Mouse (Mus musculus): ENCODE measurements around the gene Atp6v1a. TPM values are rescaled to one million over a fixed set of nuclear protein-coding genes. Genes with fewer than 3 reads are reported as not detected.

Atp6v1a gene
- total RNA-seq (2012; rRNA removed) (72.4 and 78.5 TPM in 2 replicates), total RNA-seq (2014; rRNA removed) (104 and 113 TPM in 2 replicates), polyA plus RNA-seq (2012; ENCODE audit: insufficient read length, low read depth) (71.2 and 75.0 TPM in 2 replicates)

GRCm38 (mm10) chr16:44139536-44140185 is at the start of gene Atp6v1a, which contains the start of gene Naa50:
Atp6v1a (minus strand) TSS chr16:44139705.
Naa50 (plus strand) TSS chr16:44139830.
- peaks cover 45% of the 10 kb centered on the region for H3K79me2 ChIP-seq (replicated peaks; ENCODE audit: control insufficient read depth, extremely low read depth, insufficient read depth, poor library complexity, severe bottlenecking)

GRCm38 (mm10) chr16:44188766-44189165 is 49.3 kb upstream of the Atp6v1a start:
- in situ Hi-C loops (cut with MboI; ENCODE audit: low pct_ligation_motif_present, low pct_unique_long_range_greater_than_20kb, low sequenced_read_pairs), result no loop called here
- TF ChIP-seq JUN (IDR thresholded peaks at IDR 0.05; ENCODE audit: insufficient read depth, low read depth, low read length) (no peak), ZC3H11A (IDR thresholded peaks at IDR 0.05; ENCODE audit: low read depth, low read length) (no peak), EP300 (IDR thresholded peaks at IDR 0.05; ENCODE audit: low read length) (no peak), RAD21 (IDR thresholded peaks at IDR 0.05; ENCODE audit: low read depth, low read length) (no peak), CTCF (conservative IDR thresholded peaks at IDR 0.05 in 1 of 2, IDR thresholded peaks at IDR 0.05 in 1 of 2; ENCODE audit: low read depth in 2 of 2, low read length in 2 of 2) (peak in 1 of 2 experiments; percentile 11; a peak in 1 of 4 replicates), POLR2A (IDR thresholded peaks at IDR 0.05; ENCODE audit: low read depth, low read length) (no peak)
- Histone ChIP-seq H3K4me1 (ENCODE audit: control insufficient read depth in 1 of 2, insufficient read depth in 2 of 2) (peaks cover 0 to 4% of the 10 kb centered on the region in 2 experiments; a peak in 2 of 4 replicates), H3K9ac (ENCODE audit: insufficient read depth, low read depth) (no peak overlapping the region), H3K79me2 (replicated peaks; ENCODE audit: control insufficient read depth, extremely low read depth, insufficient read depth, poor library complexity, severe bottlenecking) (0 out of 2 replicates have a peak, but pooled peaks cover 2% of the 10 kb centered on the region), H3K27me3 (replicated peaks) (no peaks in the 10 kb centered on the region), H3K27ac (ENCODE audit: insufficient read depth, low read depth) (no peak overlapping the region), H3K36me3 (replicated peaks in 1 of 2; ENCODE audit: control insufficient read depth in 1 of 2, insufficient read depth in 1 of 2, low read length in 1 of 2) (peaks cover 0 to 22% of the 10 kb centered on the region in 2 experiments), H3K4me2 (ENCODE audit: insufficient read depth, low read depth, poor library complexity, severe bottlenecking) (no peak overlapping the region), H3K4me3 (replicated peaks in 1 of 3; ENCODE audit: low read depth in 2 of 3, low read length in 2 of 3, poor library complexity in 1 of 3) (no peak overlapping the region), H3K9me3 (replicated peaks; ENCODE audit: low read length) (peaks cover 5% of the 10 kb centered on the region)
- dilution Hi-C loops (cut with MboI; ENCODE audit: extremely low pct_ligation_motif_present, extremely low pct_unique_long_range_greater_than_20kb, low sequenced_read_pairs), result no loop called here
- DNase-seq (ENCODE audit: extremely low read depth), result no peak

More at GRCm38 (mm10) chr16:44139536-44140185, at the start of gene Atp6v1a, which contains the start of gene Naa50:
- H3K9ac ChIP-seq (ENCODE audit: insufficient read depth, low read depth), result peak within 1 kb of the TSS; percentile 92
- peak within 1 kb of the TSS; percentile 75 to 93 (median 79) for H3K4me3 ChIP-seq (replicated peaks in 1 of 3; ENCODE audit: low read depth in 2 of 3, low read length in 2 of 3, poor library complexity in 1 of 3)
- in situ Hi-C loops (cut with MboI; ENCODE audit: low pct_ligation_motif_present, low pct_unique_long_range_greater_than_20kb, low sequenced_read_pairs) (no loop called here), dilution Hi-C loops (cut with MboI; ENCODE audit: extremely low pct_ligation_motif_present, extremely low pct_unique_long_range_greater_than_20kb, low sequenced_read_pairs) (no loop called here)
- no peaks in the 10 kb centered on the region for H3K27me3 ChIP-seq (replicated peaks)
- peak; percentile 72 for TF ChIP-seq MEF2A (IDR thresholded peaks at IDR 0.05; ENCODE audit: borderline replicate concordance, low read depth, low read length)
- peak; percentile 72; the same call in 1 of the 2 replicates for TF ChIP-seq RCOR1 (conservative IDR thresholded peaks at IDR 0.05; ENCODE audit: low read depth, low read length)
- no peak for TF ChIP-seq JUND (conservative IDR thresholded peaks at IDR 0.05; ENCODE audit: low read depth, low read length)
- TF ChIP-seq MAX (IDR thresholded peaks at IDR 0.05; ENCODE audit: low read length), result peak; percentile 71
- TF ChIP-seq EP300 (IDR thresholded peaks at IDR 0.05; ENCODE audit: low read length), result no peak; the same call in 1 of the 2 replicates
- peak; percentile 93; the same call in 1 of the 2 replicates for TF ChIP-seq POLR2AphosphoS2 (IDR thresholded peaks at IDR 0.05; ENCODE audit: low read depth, low read length)
- TF ChIP-seq BHLHE40 (IDR thresholded peaks at IDR 0.05; ENCODE audit: low read depth, low read length), result peak; percentile 81
- TF ChIP-seq JUN (IDR thresholded peaks at IDR 0.05; ENCODE audit: insufficient read depth, low read depth, low read length), result no peak
- peak; percentile 90 for TF ChIP-seq NELFE (IDR thresholded peaks at IDR 0.05; ENCODE audit: low read depth, low read length)
- peak; percentile 40; the same call in 1 of the 2 replicates for TF ChIP-seq E2F4 (IDR thresholded peaks at IDR 0.05; ENCODE audit: insufficient replicate concordance, low read depth, low read length)
- peak; percentile 76 for TF ChIP-seq MAZ (IDR thresholded peaks at IDR 0.05; ENCODE audit: low read depth, low read length)
- TF ChIP-seq CHD1 (IDR thresholded peaks at IDR 0.05; ENCODE audit: low read depth, low read length), result no peak; the same call in 1 of the 2 replicates
- TF ChIP-seq UBTF (IDR thresholded peaks at IDR 0.05; ENCODE audit: low read depth, low read length), result no peak
- TF ChIP-seq USF2 (conservative IDR thresholded peaks at IDR 0.05; ENCODE audit: low read depth, low read length), result no peak
- peak; percentile 11; the same call in 1 of the 2 replicates for TF ChIP-seq SIN3A (IDR thresholded peaks at IDR 0.05; ENCODE audit: low read length)
- TF ChIP-seq TCF12 (IDR thresholded peaks at IDR 0.05; ENCODE audit: low read depth, low read length), result peak; percentile 81
- no peak for TF ChIP-seq USF1 (IDR thresholded peaks at IDR 0.05; ENCODE audit: low read depth, low read length)
- no peak for TF ChIP-seq SMC3 (IDR thresholded peaks at IDR 0.05; ENCODE audit: low read depth, low read length)
- TF ChIP-seq MXI1 (IDR thresholded peaks at IDR 0.05; ENCODE audit: low read depth, low read length), result peak; percentile 85
- no peak; the same call in 1 of the 2 replicates for TF ChIP-seq ZNF384 (IDR thresholded peaks at IDR 0.05; ENCODE audit: low read depth, low read length)
- TF ChIP-seq ETS1 (conservative IDR thresholded peaks at IDR 0.05; ENCODE audit: low read depth, low read length), result no peak
- TF ChIP-seq ELF1 (IDR thresholded peaks at IDR 0.05; ENCODE audit: low read depth, low read length), result peak; percentile 54
- no peak for TF ChIP-seq CTCF (conservative IDR thresholded peaks at IDR 0.05 in 1 of 2, IDR thresholded peaks at IDR 0.05 in 1 of 2; ENCODE audit: low read depth in 2 of 2, low read length in 2 of 2)
- peak; percentile 84 for TF ChIP-seq CHD2 (IDR thresholded peaks at IDR 0.05; ENCODE audit: low read length)
- no peak for TF ChIP-seq HCFC1 (IDR thresholded peaks at IDR 0.05; ENCODE audit: low read depth, low read length)
- TF ChIP-seq ZMIZ1 (IDR thresholded peaks at IDR 0.05; ENCODE audit: low read depth, low read length), result peak; percentile 89
- no peak for TF ChIP-seq IRF4 (IDR thresholded peaks at IDR 0.05; ENCODE audit: low read depth, low read length)
- no peak for TF ChIP-seq ZC3H11A (IDR thresholded peaks at IDR 0.05; ENCODE audit: low read depth, low read length)
- no peak; the same call in 1 of the 2 replicates for TF ChIP-seq TBP (conservative IDR thresholded peaks at IDR 0.05; ENCODE audit: low read depth, low read length)
- peak; percentile 81; the same call in 1 of the 2 replicates for TF ChIP-seq KAT2A (IDR thresholded peaks at IDR 0.05; ENCODE audit: insufficient replicate concordance, low read length)
- peak; percentile 98 for TF ChIP-seq NRF1 (IDR thresholded peaks at IDR 0.05; ENCODE audit: low read depth, low read length)
- no peak for TF ChIP-seq PAX5 (IDR thresholded peaks at IDR 0.05; ENCODE audit: low read length)
- TF ChIP-seq ZKSCAN1 (IDR thresholded peaks at IDR 0.05; ENCODE audit: borderline replicate concordance, low read depth, low read length), result no peak
- peak; percentile 9; the same call in 1 of the 2 replicates for TF ChIP-seq MYC (IDR thresholded peaks at IDR 0.05; ENCODE audit: low read depth, low read length)
- peak; percentile 96 for TF ChIP-seq POLR2A (IDR thresholded peaks at IDR 0.05; ENCODE audit: low read depth, low read length)
- no peak for TF ChIP-seq RAD21 (IDR thresholded peaks at IDR 0.05; ENCODE audit: low read depth, low read length)
- no peak for TF ChIP-seq MAFK (IDR thresholded peaks at IDR 0.05; ENCODE audit: insufficient replicate concordance, low read length)
- TF ChIP-seq GABPA (IDR thresholded peaks at IDR 0.05; ENCODE audit: insufficient replicate concordance, low read depth, low read length), result no peak
- H3K4me2 ChIP-seq (ENCODE audit: insufficient read depth, low read depth, poor library complexity, severe bottlenecking), result peak within 1 kb of the TSS; percentile 79
- peaks cover 0 to 14% of the 10 kb centered on the region in 2 experiments for H3K36me3 ChIP-seq (replicated peaks in 1 of 2; ENCODE audit: control insufficient read depth in 1 of 2, insufficient read depth in 1 of 2, low read length in 1 of 2)
- peak; percentile 93 for DNase-seq (ENCODE audit: extremely low read depth)
- H3K9me3 ChIP-seq (replicated peaks; ENCODE audit: low read length), result no peaks in the 10 kb centered on the region
- peaks cover 0 to 45% of the 10 kb centered on the region in 2 experiments; a peak in 2 of 4 replicates for H3K4me1 ChIP-seq (ENCODE audit: control insufficient read depth in 1 of 2, insufficient read depth in 2 of 2)
- H3K27ac ChIP-seq (ENCODE audit: insufficient read depth, low read depth), result peak within 1 kb of the TSS; percentile 84
